Mouse (Mus musculus): ENCODE results near the gene Rnf181. TPM values are rescaled to one million over a fixed set of nuclear protein-coding genes. Genes with fewer than 3 reads are reported as not detected.

The Rnf181 gene
- total RNA-seq, 2 experiments from 2014 or later, result 69.4 to 71.1 TPM

GRCm38 (mm10) chr6:72361121-72361551 lies 5.6 kb downstream of the Rnf181 start:
- DNase-seq (ENCODE audit: low spot score in 2 of 2), result no peak

GRCm38 (mm10) chr6:72360599-72360935 lies 6.2 kb downstream of the Rnf181 start:
- DNase-seq (ENCODE audit: low spot score in 2 of 2), result peak in 1 of 2 experiments; percentile 25

GRCm38 (mm10) chr6:72359891-72360598 lies 6.7 kb downstream of the Rnf181 start:
- no peak for DNase-seq (ENCODE audit: low spot score in 2 of 2)

GRCm38 (mm10) chr6:72359343-72359742 lies 7.4 kb downstream of the Rnf181 start:
- DNase-seq (ENCODE audit: low spot score in 2 of 2), result no peak

GRCm38 (mm10) chr6:72358086-72358764 lies 8.5 kb downstream of the Rnf181 start:
- no peak for DNase-seq (ENCODE audit: low spot score in 2 of 2)

GRCm38 (mm10) chr6:72357164-72358079 lies 9.3 kb downstream of the Rnf181 start:
- DNase-seq (ENCODE audit: low spot score in 2 of 2), result no peak

GRCm38 (mm10) chr6:72356001-72356532 lies 10.7 kb downstream of the Rnf181 start:
- peak in 1 of 2 experiments; percentile 29 for DNase-seq (ENCODE audit: low spot score in 2 of 2)

- peak; percentile 73 to 85 for DNase-seq (ENCODE audit: low spot score in 2 of 2)
Observed at GRCm38 (mm10) chr6:72355066-72355911, 11.5 kb downstream of the Rnf181 start, which contains the start of gene Tmem150a. Tmem150a (plus strand) TSS chr6:72355447.

GRCm38 (mm10) chr6:72354025-72354424 lies 12.7 kb downstream of the Rnf181 start:
- no peak for DNase-seq (ENCODE audit: low spot score in 2 of 2)

GRCm38 (mm10) chr6:72352636-72353405 lies 13.9 kb downstream of the Rnf181 start:
- no peak for DNase-seq (ENCODE audit: low spot score in 2 of 2)

GRCm38 (mm10) chr6:72350214-72350613 lies 16.5 kb downstream of the Rnf181 start:
- DNase-seq (ENCODE audit: low spot score in 2 of 2), result no peak

GRCm38 (mm10) chr6:72348411-72348810 lies 18.3 kb downstream of the Rnf181 start:
- peak in 1 of 2 experiments; percentile 23 for DNase-seq (ENCODE audit: low spot score in 2 of 2)

- peak; percentile 65 to 76 for DNase-seq (ENCODE audit: low spot score in 2 of 2)
Observed at GRCm38 (mm10) chr6:72347166-72347941, 19.4 kb downstream of the Rnf181 start, which contains the start of gene 0610030E20Rik. 0610030E20Rik (plus strand) TSS chr6:72347317.

GRCm38 (mm10) chr6:72346261-72346660 lies 20.5 kb downstream of the Rnf181 start:
- no peak for DNase-seq (ENCODE audit: low spot score in 2 of 2)

- DNase-seq (ENCODE audit: low spot score in 2 of 2), result no peak
Observed at GRCm38 (mm10) chr6:72345633-72346032, 21.1 kb downstream of the Rnf181 start.

- DNase-seq (ENCODE audit: low spot score in 2 of 2), result peak; percentile 89 to 92
Observed at GRCm38 (mm10) chr6:72345074-72345567, 21.6 kb downstream of the Rnf181 start, which contains the start of gene Usp39. Usp39 (minus strand) TSS chr6:72345184.

GRCm38 (mm10) chr6:72344396-72345073 lies 22.2 kb downstream of the Rnf181 start:
- DNase-seq (ENCODE audit: low spot score in 2 of 2), result no peak

- DNase-seq (ENCODE audit: low spot score in 2 of 2), result no peak
Observed at GRCm38 (mm10) chr6:72340481-72340880, 26.3 kb downstream of the Rnf181 start.

Data from layer of hippocampus, postnatal 10 days (tissue).